Mouse (Mus musculus): Measurements from ENCODE around the gene Srd5a3. TPM values are rescaled to one million over a fixed set of nuclear protein-coding genes. Genes with fewer than 3 reads are reported as not detected.
"Not testable (repeated sequence)": the region's sequence is repeated elsewhere in the genome, so short reads cannot be mapped to it uniquely, and the experiment has no call there.

Srd5a3 gene
- polyA plus RNA-seq (2015; fragmentation: Nextera tagmentation; extraction: Ambion mirVana): 13.6 and 14.7 TPM in 2 replicates

DNA sequence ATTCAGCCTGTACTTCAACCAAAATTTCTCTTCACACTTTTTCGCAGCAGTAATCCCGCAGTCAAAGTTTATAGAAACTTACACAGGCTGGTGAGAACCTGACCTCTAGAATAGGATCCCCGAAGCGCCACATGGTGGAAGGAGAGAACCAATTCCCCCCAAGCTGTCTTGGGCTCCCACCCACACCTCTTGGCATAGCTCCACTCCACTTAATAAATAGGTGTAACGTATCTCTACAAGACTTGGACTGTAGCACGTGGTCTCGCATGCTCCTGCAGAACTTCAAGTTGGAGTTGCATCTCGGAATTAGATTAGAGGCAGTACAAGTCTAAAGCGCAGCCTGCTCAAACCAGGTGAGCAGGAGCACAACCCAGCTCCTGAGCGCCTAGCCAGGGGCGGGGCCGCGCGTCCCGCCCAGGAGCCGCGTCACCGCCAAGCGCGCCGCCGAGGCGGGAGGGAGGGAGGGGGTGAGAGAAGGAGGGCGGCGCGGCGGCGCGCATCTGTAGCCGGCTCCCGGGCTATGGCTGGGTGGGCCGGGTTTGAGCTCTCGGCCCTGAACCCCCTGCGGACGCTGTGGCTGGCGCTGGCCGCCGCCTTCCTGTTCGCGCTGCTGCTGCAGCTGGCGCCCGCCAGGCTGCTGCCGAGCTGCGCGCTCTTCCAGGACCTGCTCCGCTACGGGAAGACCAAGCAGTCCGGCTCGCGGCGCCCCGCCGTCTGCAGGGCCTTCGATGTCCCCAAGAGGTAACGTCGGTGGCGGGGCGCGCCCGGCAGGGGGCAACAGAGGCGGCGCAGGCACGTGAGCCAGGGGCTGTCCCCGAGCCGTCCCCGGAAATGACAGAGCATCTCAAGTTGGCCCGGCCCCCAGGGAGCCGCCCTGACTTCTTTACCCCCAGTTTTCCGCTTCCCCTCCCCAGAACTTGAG is at the start of gene Srd5a3:
TSS of gene Srd5a3 (plus strand) at position 464 of the 922 bp plus-strand sequence.
- H3K4me2 ChIP-seq: peak within 1 kb of the TSS; percentile 96
- peaks cover 38% of the 10 kb centered on the region for H3K4me1 ChIP-seq (replicated peaks)
- peak within 1 kb of the TSS; percentile 91 for H3K4me3 ChIP-seq (replicated peaks)
- 1% methylated on average over 64 of the region's 69 CpGs for WGBS (ENCODE audit: insufficient replicate concordance)
- no peaks in the 10 kb centered on the region for H3K27me3 ChIP-seq
- peak within 1 kb of the TSS; percentile 86 for H3K9ac ChIP-seq
- no peaks in the 10 kb centered on the region for H3K36me3 ChIP-seq (replicated peaks)
- H3K27ac ChIP-seq (replicated peaks): peak within 1 kb of the TSS; percentile 96
- ATAC-seq (ENCODE audit: insufficient read depth): peak; percentile 97
- no peaks in the 10 kb centered on the region for H3K9me3 ChIP-seq (replicated peaks)

DNA sequence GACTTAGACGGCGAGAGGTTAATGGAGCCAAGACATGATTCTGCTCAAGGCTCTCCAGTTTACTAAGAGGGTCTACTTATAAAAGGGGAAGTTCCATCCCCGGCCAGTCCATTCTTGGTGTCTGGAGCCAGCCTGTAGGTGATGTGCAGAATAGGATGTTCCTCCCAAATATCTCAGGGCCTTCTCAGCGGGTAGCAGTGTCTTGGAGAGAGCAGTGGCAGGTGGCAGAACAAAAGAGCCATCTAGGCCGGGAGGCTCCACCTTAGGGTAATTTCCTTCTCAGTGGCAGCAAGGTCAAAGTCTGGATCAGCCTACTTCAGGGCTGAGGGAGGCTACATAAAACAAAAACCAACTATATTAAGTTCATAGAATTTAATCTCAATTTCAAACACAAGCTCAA is 36.3 kb upstream of the Srd5a3 start:
- H3K36me3 ChIP-seq (replicated peaks); H3K9ac ChIP-seq; H3K27ac ChIP-seq (replicated peaks); H3K9me3 ChIP-seq (replicated peaks); H3K4me2 ChIP-seq; H3K4me1 ChIP-seq (replicated peaks); H3K4me3 ChIP-seq (replicated peaks); H3K27me3 ChIP-seq; ATAC-seq (ENCODE audit: insufficient read depth): not testable (repeated sequence)
- 50% methylated on average over 5 of the region's 5 CpGs for WGBS (ENCODE audit: insufficient replicate concordance)

DNA sequence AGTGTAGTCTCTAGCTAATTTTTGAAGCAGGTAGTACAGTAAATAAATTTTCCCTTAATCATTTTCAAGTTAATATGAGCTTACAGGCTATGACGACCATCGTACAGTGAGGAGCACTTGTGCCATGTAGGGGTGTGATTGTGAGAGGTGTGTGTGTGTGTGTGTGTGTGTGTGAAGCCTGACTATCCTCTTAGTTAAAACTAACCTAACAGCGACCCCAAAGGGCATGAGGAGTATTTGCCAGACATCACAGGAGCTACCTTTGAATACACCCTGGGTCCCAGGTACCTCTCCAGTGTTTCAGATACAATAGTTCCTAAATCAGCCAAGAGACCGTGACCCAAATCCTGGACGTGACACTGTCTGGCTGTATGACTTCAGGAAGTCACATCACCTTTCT is 32.8 kb upstream of the Srd5a3 start:
- Histone ChIP-seq H3K4me2 (no peak overlapping the region), H3K4me3 (replicated peaks) (no peak overlapping the region), H3K9me3 (replicated peaks) (no peaks in the 10 kb centered on the region), H3K9ac (no peak overlapping the region), H3K36me3 (replicated peaks) (no peaks in the 10 kb centered on the region), H3K27ac (replicated peaks) (no peak overlapping the region), H3K4me1 (replicated peaks) (no peaks in the 10 kb centered on the region), H3K27me3 (no peaks in the 10 kb centered on the region)
- WGBS (ENCODE audit: insufficient replicate concordance): 56% methylated on average over 5 of the region's 5 CpGs
- no peak for ATAC-seq (ENCODE audit: insufficient read depth)

DNA sequence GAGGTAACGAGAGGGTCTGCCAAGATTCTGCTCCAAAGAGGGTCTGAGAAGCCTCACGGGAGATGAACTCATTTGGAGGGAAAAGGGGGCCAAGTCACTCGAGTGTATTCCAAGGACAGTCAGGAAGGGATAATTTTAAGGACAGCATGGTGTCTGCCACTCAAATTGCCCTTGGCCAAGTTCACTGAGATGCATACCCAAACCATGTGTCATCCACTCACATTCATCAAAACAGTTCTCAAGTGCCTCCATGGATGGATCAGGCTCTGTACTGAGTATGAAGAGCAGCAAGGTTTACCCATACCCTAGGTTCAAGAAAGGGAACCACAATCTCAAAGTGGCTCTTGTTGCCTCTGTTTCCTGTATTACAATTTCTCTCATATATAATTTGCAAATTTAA is 31.6 kb upstream of the Srd5a3 start:
- Histone ChIP-seq H3K9me3 (replicated peaks) (no peaks in the 10 kb centered on the region), H3K27ac (replicated peaks) (no peak overlapping the region), H3K9ac (no peak overlapping the region), H3K27me3 (no peaks in the 10 kb centered on the region), H3K36me3 (replicated peaks) (no peaks in the 10 kb centered on the region), H3K4me3 (replicated peaks) (no peak overlapping the region), H3K4me2 (no peak overlapping the region), H3K4me1 (replicated peaks) (no peaks in the 10 kb centered on the region)
- WGBS (ENCODE audit: insufficient replicate concordance): 48% methylated on average over 3 of the region's 3 CpGs
- ATAC-seq (ENCODE audit: insufficient read depth): no peak

DNA sequence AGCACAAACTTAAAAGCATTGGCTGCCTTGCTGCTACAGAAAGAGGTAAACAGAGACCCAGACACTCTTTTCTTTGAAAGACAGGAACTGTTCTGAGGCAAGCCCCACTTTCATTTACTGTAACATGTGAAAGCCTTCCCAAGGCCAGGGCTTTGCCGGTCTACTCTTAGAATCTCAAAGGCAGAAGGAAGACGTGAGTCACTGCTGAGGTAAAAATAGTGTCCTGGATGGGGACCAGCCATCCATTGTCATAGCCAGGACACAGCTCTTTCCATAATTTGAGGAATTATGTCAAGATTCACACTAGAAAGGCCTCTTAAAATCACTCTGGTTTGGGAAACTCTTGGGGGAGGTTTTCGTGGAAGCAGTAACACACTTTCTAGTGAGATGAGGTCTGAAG is 28.9 kb upstream of the Srd5a3 start:
- 62% methylated on average over 3 of the region's 3 CpGs for WGBS (ENCODE audit: insufficient replicate concordance)
- no peak for ATAC-seq (ENCODE audit: insufficient read depth)

DNA sequence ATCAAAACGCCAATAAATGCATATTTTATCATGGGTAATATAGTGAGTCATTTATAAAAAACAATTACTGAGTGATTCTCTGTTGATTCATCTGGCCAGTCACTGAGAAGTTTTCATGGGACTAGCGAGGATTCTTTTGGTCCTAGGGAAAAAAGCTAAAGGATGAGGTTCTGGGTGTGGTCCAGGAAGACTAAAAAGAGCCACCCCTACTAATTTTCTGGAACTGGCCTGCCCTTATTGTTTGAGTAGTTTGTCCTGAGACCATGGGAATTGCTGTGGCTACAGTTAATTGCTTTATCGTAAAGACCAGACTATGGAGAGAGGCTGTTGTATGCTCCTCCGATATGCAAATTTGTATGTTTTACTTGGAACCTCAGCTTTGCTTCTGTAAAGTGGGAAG is 28.1 kb upstream of the Srd5a3 start:
- WGBS (ENCODE audit: insufficient replicate concordance): 69% methylated on average over 4 of the region's 4 CpGs
- no peak for ATAC-seq (ENCODE audit: insufficient read depth)
- Histone ChIP-seq H3K36me3 (replicated peaks) (no peaks in the 10 kb centered on the region), H3K9me3 (replicated peaks) (no peaks in the 10 kb centered on the region), H3K9ac (no peak overlapping the region), H3K27ac (replicated peaks) (no peak overlapping the region), H3K27me3 (no peaks in the 10 kb centered on the region), H3K4me3 (replicated peaks) (no peak overlapping the region), H3K4me1 (replicated peaks) (no peaks in the 10 kb centered on the region), H3K4me2 (no peak overlapping the region)

More for the DNA sequence above, 28.9 kb upstream of the Srd5a3 start:
- Histone ChIP-seq H3K36me3 (replicated peaks) (no peaks in the 10 kb centered on the region), H3K4me1 (replicated peaks) (no peaks in the 10 kb centered on the region), H3K4me3 (replicated peaks) (no peak overlapping the region), H3K4me2 (no peak overlapping the region), H3K27ac (replicated peaks) (no peak overlapping the region), H3K9me3 (replicated peaks) (no peaks in the 10 kb centered on the region), H3K27me3 (no peaks in the 10 kb centered on the region), H3K9ac (no peak overlapping the region)

DNA sequence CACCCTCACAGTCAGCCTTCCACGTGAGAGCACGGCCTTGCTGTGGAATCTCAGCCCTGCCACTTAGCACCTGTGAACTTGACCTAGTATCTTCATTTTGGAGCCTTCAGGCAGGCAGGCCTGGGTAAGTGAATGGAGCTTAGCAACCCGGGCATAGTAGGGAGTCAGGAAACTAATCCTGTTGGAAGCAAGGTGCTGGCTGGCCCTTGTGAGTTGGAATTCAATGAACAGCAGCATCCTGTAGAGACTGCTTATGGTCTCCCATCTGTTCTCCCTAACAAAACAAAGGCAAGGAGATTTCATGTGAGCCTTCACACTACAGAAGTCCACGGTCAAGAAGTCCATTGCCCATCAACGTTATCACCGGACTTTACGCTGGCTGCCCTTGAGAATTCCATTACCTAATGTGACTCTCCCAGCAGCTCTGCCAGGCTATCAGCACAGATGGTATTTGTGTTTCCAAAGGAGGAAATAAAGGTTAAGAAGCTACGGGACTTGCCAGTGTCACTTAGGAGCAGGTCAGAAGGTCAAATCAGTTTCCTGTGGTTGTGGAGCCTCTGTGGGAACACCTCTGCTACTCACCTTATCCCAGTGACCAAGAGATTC is 24.5 kb upstream of the Srd5a3 start:
- Histone ChIP-seq H3K36me3 (replicated peaks) (no peaks in the 10 kb centered on the region), H3K4me1 (replicated peaks) (no peaks in the 10 kb centered on the region), H3K9me3 (replicated peaks) (no peaks in the 10 kb centered on the region), H3K4me2 (no peak overlapping the region), H3K4me3 (replicated peaks) (no peak overlapping the region), H3K27ac (replicated peaks) (no peak overlapping the region), H3K9ac (no peak overlapping the region), H3K27me3 (no peaks in the 10 kb centered on the region)
- WGBS (ENCODE audit: insufficient replicate concordance): 53% methylated on average over 8 of the region's 8 CpGs
- no peak for ATAC-seq (ENCODE audit: insufficient read depth)

DNA sequence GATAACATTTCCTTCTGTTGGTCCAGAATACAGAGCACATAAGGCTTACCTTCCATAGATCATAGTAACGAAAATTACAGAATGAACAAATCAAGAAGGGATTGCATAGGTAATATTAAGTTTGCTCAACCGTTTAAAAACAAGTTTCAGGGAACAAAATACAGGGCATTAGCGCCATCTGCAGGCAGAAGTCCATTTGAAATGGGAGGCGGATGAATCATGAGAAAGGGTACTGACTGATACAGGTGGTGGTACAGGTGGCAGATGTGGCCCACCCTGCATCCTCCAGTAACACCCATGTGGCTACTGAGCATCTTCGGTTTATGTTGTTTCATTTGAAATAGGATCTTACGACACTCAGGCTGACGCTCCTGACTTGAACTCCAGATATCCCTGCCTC is 21.6 kb upstream of the Srd5a3 start:
- Histone ChIP-seq H3K9ac (no peak overlapping the region), H3K36me3 (replicated peaks) (no peaks in the 10 kb centered on the region), H3K4me1 (replicated peaks) (no peaks in the 10 kb centered on the region), H3K4me3 (replicated peaks) (no peak overlapping the region), H3K9me3 (replicated peaks) (no peaks in the 10 kb centered on the region), H3K27ac (replicated peaks) (no peak overlapping the region), H3K27me3 (no peaks in the 10 kb centered on the region), H3K4me2 (no peak overlapping the region)
- 31% methylated on average over 7 of the region's 7 CpGs for WGBS (ENCODE audit: insufficient replicate concordance)
- no peak for ATAC-seq (ENCODE audit: insufficient read depth)

DNA sequence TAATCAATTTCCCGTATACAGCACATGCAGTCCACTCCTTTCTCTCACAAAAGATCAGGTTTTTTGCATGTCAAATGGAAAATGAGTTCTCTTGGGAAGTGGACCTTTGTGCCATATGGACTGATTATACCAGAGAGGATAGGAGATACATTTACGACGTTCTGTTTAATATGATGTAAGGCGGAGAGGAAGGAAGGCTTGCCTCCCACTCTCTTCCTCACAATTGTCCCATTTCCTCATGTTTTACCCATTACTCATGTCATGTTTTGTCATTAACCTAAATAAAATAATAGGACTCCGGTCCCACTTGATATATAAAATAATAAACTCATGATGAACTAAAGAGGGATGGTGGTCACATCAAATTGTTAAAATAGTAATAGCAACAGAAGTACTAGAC is 19.4 kb upstream of the Srd5a3 start:
- H3K27ac ChIP-seq (replicated peaks): no peak overlapping the region

DNA sequence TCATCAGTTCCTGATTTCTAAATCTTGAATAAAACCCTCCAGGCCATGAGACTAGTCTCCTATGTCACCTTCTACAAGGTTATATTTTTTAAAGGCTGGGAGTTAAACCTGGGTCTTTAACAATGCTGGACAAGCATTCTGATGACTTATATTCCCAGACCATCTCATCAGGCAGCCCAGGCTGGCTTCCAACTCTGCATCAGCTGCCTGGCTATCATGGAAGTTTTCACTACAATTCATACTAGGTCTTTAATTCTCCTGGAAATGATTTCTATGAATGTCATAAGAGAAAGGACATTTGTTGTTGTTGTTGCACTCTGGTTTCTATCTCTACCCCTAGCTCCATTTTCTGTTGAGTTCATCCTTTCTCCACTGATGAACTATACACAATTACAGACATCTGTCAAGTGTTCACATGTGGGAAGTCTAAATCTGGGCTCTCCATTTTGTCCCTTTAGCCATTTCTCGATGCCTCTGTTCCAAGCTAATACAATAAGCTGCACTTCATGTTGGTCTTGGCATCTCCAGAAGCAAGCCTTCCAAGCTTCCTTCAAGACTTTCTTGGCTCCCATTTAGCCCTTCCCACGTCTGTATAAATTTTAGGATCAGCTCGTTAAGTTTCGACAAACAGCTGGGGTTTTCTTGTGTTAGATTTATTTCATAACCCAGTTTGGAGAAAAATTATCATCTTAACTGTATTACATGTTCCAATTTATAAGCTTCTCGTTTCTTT is 12.3 kb upstream of the Srd5a3 start:
- ATAC-seq (ENCODE audit: insufficient read depth): no peak
- H3K36me3 ChIP-seq (replicated peaks): no peaks in the 10 kb centered on the region
- no peak overlapping the region for H3K4me2 ChIP-seq
- no peaks in the 10 kb centered on the region for H3K9me3 ChIP-seq (replicated peaks)
- WGBS (ENCODE audit: insufficient replicate concordance): 59% methylated on average over 5 of the region's 5 CpGs
- H3K4me3 ChIP-seq (replicated peaks): no peak overlapping the region
- no peaks in the 10 kb centered on the region for H3K4me1 ChIP-seq (replicated peaks)
- no peak overlapping the region for H3K9ac ChIP-seq
- H3K27ac ChIP-seq (replicated peaks): no peak overlapping the region
- no peaks in the 10 kb centered on the region for H3K27me3 ChIP-seq

More for the DNA sequence above, 19.4 kb upstream of the Srd5a3 start:
- 56% methylated on average over 5 of the region's 5 CpGs for WGBS (ENCODE audit: insufficient replicate concordance)
- H3K9ac ChIP-seq: no peak overlapping the region
- H3K9me3 ChIP-seq (replicated peaks): no peaks in the 10 kb centered on the region
- H3K4me3 ChIP-seq (replicated peaks): no peak overlapping the region
- H3K27me3 ChIP-seq: no peaks in the 10 kb centered on the region
- no peaks in the 10 kb centered on the region for H3K36me3 ChIP-seq (replicated peaks)
- H3K4me2 ChIP-seq: no peak overlapping the region
- ATAC-seq (ENCODE audit: insufficient read depth): no peak
- no peaks in the 10 kb centered on the region for H3K4me1 ChIP-seq (replicated peaks)

DNA sequence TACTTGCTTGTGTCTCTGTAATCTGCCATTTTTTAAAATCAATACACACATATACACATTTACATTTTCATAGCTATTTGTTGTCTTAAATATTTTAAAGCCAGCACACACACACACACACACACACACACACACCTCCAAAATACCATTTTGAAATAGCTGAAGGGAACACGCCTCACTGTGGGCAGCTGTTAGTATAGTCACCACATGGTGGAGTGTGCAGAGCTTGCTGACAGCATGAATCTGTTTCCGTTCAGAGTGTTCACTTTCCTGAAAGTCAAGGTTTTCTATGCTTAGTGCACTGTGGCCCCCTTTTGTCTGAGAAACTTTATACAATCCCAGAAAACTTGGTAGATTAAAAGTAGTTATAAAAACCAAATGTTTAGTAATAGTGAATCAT is 9.8 kb upstream of the Srd5a3 start:
- H3K36me3 ChIP-seq (replicated peaks): no peaks in the 10 kb centered on the region
- 25% methylated on average over 2 of the region's 2 CpGs for WGBS (ENCODE audit: insufficient replicate concordance)
- no peaks in the 10 kb centered on the region for H3K27me3 ChIP-seq
- no peak overlapping the region for H3K27ac ChIP-seq (replicated peaks)
- H3K9ac ChIP-seq: no peak overlapping the region
- no peak overlapping the region for H3K4me3 ChIP-seq (replicated peaks)
- no peak overlapping the region for H3K4me2 ChIP-seq
- H3K9me3 ChIP-seq (replicated peaks): no peaks in the 10 kb centered on the region
- no peak for ATAC-seq (ENCODE audit: insufficient read depth)
- H3K4me1 ChIP-seq (replicated peaks): no peaks in the 10 kb centered on the region

Data from liver, embryonic 15.5 days (tissue).